In genomic region chr4:115709792-115710418, GRCm38 (mm10) we compare ENCODE assay signal across 8 mouse cellular contexts. TPM values are rescaled to one million over a fixed set of nuclear protein-coding genes. Genes with fewer than 3 reads are reported as not detected.
DNase-seq lines count a peak whose midpoint lies in the region; ATAC-seq lines count a peak whose summit lies in the region.

No protein-coding gene starts in this region.

- peak; percentile 76; the same call in 1 of the 2 replicates for ATAC-seq in hindbrain, embryonic 15.5 days (ENCODE audit: low FRiP score, low read depth)

- H3K4me1 ChIP-seq in hindbrain, embryonic 15.5 days (replicated peaks): peaks cover 2% of the 10 kb centered on the region; the same call in 1 of the 2 replicates

- no peak overlapping the region for H3K27ac ChIP-seq in hindbrain, embryonic 15.5 days (replicated peaks)

- no peaks in the 10 kb centered on the region for H3K9me3 ChIP-seq in hindbrain, embryonic 15.5 days

- H3K27me3 ChIP-seq in hindbrain, embryonic 15.5 days: no peaks in the 10 kb centered on the region

- H3K36me3 ChIP-seq in hindbrain, embryonic 15.5 days: no peaks in the 10 kb centered on the region

- DNase-seq in T-cell, adult 2 months (ENCODE audit: low spot score): peak; percentile 18
- peak; percentile 84 to 86 for DNase-seq in cerebellum, postnatal 4 days (ENCODE audit: low spot score in 2 of 2)
- peak; percentile 84 for DNase-seq in gastrocnemius, adult 18-20 months (ENCODE audit: low spot score)
- peak; percentile 63 for DNase-seq in left cerebral cortex, adult 11 months (ENCODE audit: low spot score)
- peak; percentile 89 for DNase-seq in lung, postnatal 25 days (ENCODE audit: low spot score)
- peak; percentile 85 to 90 for DNase-seq in right cerebral cortex, adult 2 months (ENCODE audit: low spot score in 2 of 2)
- peak; percentile 33 for DNase-seq in urinary bladder, postnatal 10 days (ENCODE audit: low spot score)

- 0 out of 2 replicates have a peak overlapping the region, but pooled peaks have one; percentile 31 for H3K9ac ChIP-seq in hindbrain, embryonic 15.5 days

- peak overlapping the region; percentile 56 for H3K4me2 ChIP-seq in hindbrain, embryonic 15.5 days

- peak overlapping the region; percentile 25 for H3K4me3 ChIP-seq in hindbrain, embryonic 15.5 days

- WGBS in hindbrain, embryonic 15.5 days: 16% methylated on average over 12 of the region's 13 CpGs

RNA-seq across cellular contexts. Expression of gene Efcab14, which starts 27.6 kb away (rescaled TPM):
- total RNA-seq in gastrocnemius, adult 18-20 months (2021): 10 to 100 TPM; 46.2 to 49.5 TPM
- 18.8 and 19.1 TPM in 2 replicates for polyA plus RNA-seq in hindbrain, embryonic 15.5 days (2015; fragmentation: Nextera tagmentation; extraction: Ambion mirVana)

Comparison
In these comparisons a context has a peak if more than half of its experiments do, and no peak if none do; other contexts are left out.
1. DNase-seq: peak in every context shown above with its lines; median percentile 89 in lung, postnatal 25 days; 88 in right cerebral cortex, adult 2 months; 85 in cerebellum, postnatal 4 days; 84 in gastrocnemius, adult 18-20 months; 63 in left cerebral cortex, adult 11 months; 33 in urinary bladder, postnatal 10 days; 18 in T-cell, adult 2 months.